Comparison of ENCODE assay signal across 10 mouse cellular contexts in the genomic region with DNA sequence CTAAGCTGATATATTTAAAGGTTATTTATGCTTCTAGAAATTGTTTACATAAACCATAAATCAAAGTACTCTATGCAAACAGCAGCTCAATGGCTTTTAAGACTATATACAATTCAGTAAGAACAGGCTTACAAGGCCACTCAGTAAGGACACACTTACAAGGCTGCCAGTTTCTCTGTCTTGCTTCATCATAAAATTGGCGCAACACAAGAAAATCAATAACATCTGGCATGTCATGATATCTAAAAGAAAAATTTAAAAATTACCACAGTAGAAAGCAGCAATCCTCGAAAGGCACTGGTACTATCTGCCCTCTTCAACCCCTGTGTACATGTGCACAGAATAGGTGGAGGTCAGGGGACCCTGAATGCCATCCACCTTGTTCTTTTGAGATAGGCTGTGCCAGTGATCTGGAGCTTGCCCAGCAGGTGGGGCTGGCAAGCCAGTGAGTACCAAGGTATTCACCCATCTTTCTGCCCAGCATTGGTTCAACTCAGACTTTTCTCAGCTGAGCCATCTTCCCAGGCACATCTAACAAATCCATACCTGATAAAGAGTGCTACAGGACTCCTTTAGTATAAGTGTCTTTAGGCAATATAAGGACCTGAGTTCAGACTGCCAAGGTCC. TPM values are rescaled to one million over a fixed set of nuclear protein-coding genes. Genes with fewer than 3 reads are reported as not detected.
DNase-seq lines count a peak whose midpoint lies in the region; ATAC-seq and TF ChIP-seq lines count a peak whose summit lies in the region.
"Had no signal": no experiment of that assay in that cellular context is flagged by ENCODE, and none has a peak within 500 bp of the region (broad histone marks: within the 10 kb centered on the region; RNA-seq: fewer than 3 reads in every experiment).

No protein-coding gene starts in this region.

- peak; percentile 27 for TF ChIP-seq CTCF in heart, postnatal 0 days (IDR thresholded peaks at IDR 0.05; ENCODE audit: low read depth)

- H3K9me3 ChIP-seq in heart, postnatal 0 days (replicated peaks; ENCODE audit: control insufficient read depth, low read length): no peaks in the 10 kb centered on the region
- no peaks in the 10 kb centered on the region for H3K9me3 ChIP-seq in heart, embryonic 12.5 days (replicated peaks)
- H3K9me3 ChIP-seq: embryonic facial prominence, embryonic 15.5 days; neural tube, embryonic 13.5 days had no signal

- 91% methylated on average over 2 of the region's 2 CpGs for WGBS in heart, postnatal 0 days
- WGBS in heart, embryonic 12.5 days: 91% methylated on average over 2 of the region's 2 CpGs

- H3K4me2 ChIP-seq in heart, postnatal 0 days (ENCODE audit: low read depth, low read length): no peak overlapping the region
- H3K4me2 ChIP-seq in heart, embryonic 12.5 days: no peak overlapping the region
- H3K4me2 ChIP-seq: embryonic facial prominence, embryonic 15.5 days; neural tube, embryonic 13.5 days had no signal

- H3K36me3 ChIP-seq in heart, postnatal 0 days (replicated peaks; ENCODE audit: control insufficient read depth, insufficient read depth, low read length): peaks cover 99% of the 10 kb centered on the region
- H3K36me3 ChIP-seq in heart, embryonic 12.5 days: peaks cover 91% of the 10 kb centered on the region

- H3K4me1 ChIP-seq in heart, postnatal 0 days (ENCODE audit: control insufficient read depth, insufficient read depth): no peaks in the 10 kb centered on the region
- H3K4me1 ChIP-seq in heart, embryonic 12.5 days (replicated peaks): no peaks in the 10 kb centered on the region
- H3K4me1 ChIP-seq: embryonic facial prominence, embryonic 15.5 days; neural tube, embryonic 13.5 days had no signal

- no peaks in the 10 kb centered on the region for H3K27me3 ChIP-seq in heart, postnatal 0 days (ENCODE audit: control insufficient read depth, insufficient read depth, low read length)
- no peaks in the 10 kb centered on the region for H3K27me3 ChIP-seq in heart, embryonic 12.5 days (replicated peaks)
- H3K27me3 ChIP-seq: embryonic facial prominence, embryonic 15.5 days; neural tube, embryonic 13.5 days had no signal

- ATAC-seq in heart, postnatal 0 days (ENCODE audit: insufficient read depth, low read depth): no peak
- ATAC-seq in heart, embryonic 12.5 days (ENCODE audit: insufficient number of reproducible peaks, low FRiP score): no peak
- peak; percentile 69 for ATAC-seq in megakaryocyte progenitor cell, adult 5-6 weeks (replicated peaks; ENCODE audit: poor library complexity)
- ATAC-seq in erythroid progenitor cell, adult 5-6 weeks (replicated peaks; ENCODE audit: low FRiP score, poor library complexity, severe bottlenecking): no peak; the same call in 1 of the 2 replicates

- no peak overlapping the region for H3K27ac ChIP-seq in heart, postnatal 0 days (ENCODE audit: low read depth)
- H3K27ac ChIP-seq in heart, embryonic 12.5 days (ENCODE audit: poor library complexity, severe bottlenecking): no peak overlapping the region
- H3K27ac ChIP-seq: embryonic facial prominence, embryonic 15.5 days; neural tube, embryonic 13.5 days had no signal

- peak; percentile 17 for DNase-seq in heart, postnatal 0 days (ENCODE audit: low spot score)
- DNase-seq in CD4-positive helper T cell, adult 2 months (ENCODE audit: low read depth, low spot score): peak; percentile 40
- DNase-seq in brain, adult 2 months (ENCODE audit: low read depth, low spot score): peak; percentile 18
- no peak for DNase-seq in layer of hippocampus, postnatal 14 days (ENCODE audit: low spot score in 2 of 2)
- no peak for DNase-seq in frontal cortex, postnatal 25 days (ENCODE audit: low spot score in 2 of 2)

- H3K4me3 ChIP-seq in heart, postnatal 0 days (ENCODE audit: low read depth, low read length): no peak overlapping the region
- H3K4me3 ChIP-seq in heart, embryonic 12.5 days: no peak overlapping the region
- H3K4me3 ChIP-seq: embryonic facial prominence, embryonic 15.5 days; neural tube, embryonic 13.5 days had no signal

- H3K9ac ChIP-seq in heart, postnatal 0 days (replicated peaks; ENCODE audit: low read depth, low read length): no peak overlapping the region
- no peak overlapping the region for H3K9ac ChIP-seq in heart, embryonic 12.5 days
- H3K9ac ChIP-seq: embryonic facial prominence, embryonic 15.5 days; neural tube, embryonic 13.5 days had no signal

- TF ChIP-seq EP300 in heart, postnatal 0 days (IDR thresholded peaks at IDR 0.05; ENCODE audit: low read depth): no peak

RNA-seq across cellular contexts. Expression of gene Psmg1, which starts 39.8 kb away (rescaled TPM):
- total RNA-seq in heart, postnatal 0 days (2014; rRNA removed; ENCODE audit: low replicate concordance): 27.4 and 38.9 TPM in 2 replicates
- polyA plus RNA-seq in heart, postnatal 0 days (2015; fragmentation: Nextera tagmentation; extraction: Ambion mirVana): 53.5 and 61.3 TPM in 2 replicates
- polyA plus RNA-seq in heart, embryonic 12.5 days (2016; fragmentation: Nextera tagmentation; extraction: Ambion mirVana): 65.7 and 72.8 TPM in 2 replicates
- total RNA-seq in megakaryocyte progenitor cell, adult 5-6 weeks (2015): 66.7 and 70.7 TPM in 2 replicates
- total RNA-seq in megakaryocyte progenitor cell, adult 5-6 weeks (2017): 83.0 and 104 TPM in 2 replicates
- 6.5 and 8.0 TPM in 2 replicates for total RNA-seq in erythroid progenitor cell, adult 5-6 weeks (2015; ENCODE audit: low replicate concordance)
- 8.6 and 9.9 TPM in 2 replicates for total RNA-seq in erythroid progenitor cell, adult 5-6 weeks (2017; ENCODE audit: low replicate concordance)
- total RNA-seq in layer of hippocampus, postnatal 14 days (2021): 10 to 100 TPM; 16.0 to 16.9 TPM

RNA-seq across cellular contexts. Expression of gene Brwd1, which starts 51.7 kb away (rescaled TPM):
- 69.0 and 72.1 TPM in 2 replicates for total RNA-seq in heart, postnatal 0 days (2014; rRNA removed; ENCODE audit: low replicate concordance)
- polyA plus RNA-seq in heart, postnatal 0 days (2015; fragmentation: Nextera tagmentation; extraction: Ambion mirVana): 53.0 and 55.9 TPM in 2 replicates
- polyA plus RNA-seq in heart, embryonic 12.5 days (2016; fragmentation: Nextera tagmentation; extraction: Ambion mirVana): 93.7 and 94.1 TPM in 2 replicates
- total RNA-seq in megakaryocyte progenitor cell, adult 5-6 weeks (2015): 34.2 and 45.1 TPM in 2 replicates
- total RNA-seq in megakaryocyte progenitor cell, adult 5-6 weeks (2017): 33.5 and 75.6 TPM in 2 replicates
- 12.6 and 36.0 TPM in 2 replicates for total RNA-seq in erythroid progenitor cell, adult 5-6 weeks (2015; ENCODE audit: low replicate concordance)
- 16.9 and 19.0 TPM in 2 replicates for total RNA-seq in erythroid progenitor cell, adult 5-6 weeks (2017; ENCODE audit: low replicate concordance)
- 100 to 1,000 TPM; 119 to 123 TPM for total RNA-seq in layer of hippocampus, postnatal 14 days (2021)

Comparison
In these comparisons a context has a peak if more than half of its experiments do, and no peak if none do; other contexts are left out.
1. DNase-seq: peak in heart, postnatal 0 days (single experiment), CD4-positive helper T cell, adult 2 months (single experiment) and brain, adult 2 months (single experiment); none in layer of hippocampus, postnatal 14 days (0 of 2) and frontal cortex, postnatal 25 days (0 of 2).